Mouse (Mus musculus) bone marrow macrophage, adult 2 months (primary cell): ENCODE results near the gene Dph5. TPM values are rescaled to one million over a fixed set of nuclear protein-coding genes. Genes with fewer than 3 reads are reported as not detected.
A peak's percentile ranks its signal among the peaks of the same experiment; 100 is the strongest.

ENCODE experiments used
- H3K27ac ChIP-seq: 2 replicates; pipeline ENCODE4 v1.5.1; 2012; ENCODE audit warnings: low read depth, low read length; ENCODE audit not compliant: insufficient read depth
- H3K4me1 ChIP-seq: 2 replicates; pipeline ENCODE4 v1.6.1; 2012; ENCODE audit warnings: low read length; ENCODE audit not compliant: control insufficient read depth, insufficient read depth
- H3K4me3 ChIP-seq: 2 replicates; pipeline ENCODE4 v1.5.1; 2012; ENCODE audit warnings: mild to moderate bottlenecking, low read length, moderate library complexity; ENCODE audit not compliant: insufficient read depth
- CTCF ChIP-seq: IDR thresholded peaks from 2 replicates; pipeline ENCODE4 v1.5.1; 2012; ENCODE audit warnings: low read depth, mild to moderate bottlenecking, low read length, moderate library complexity
- POLR2A ChIP-seq: IDR thresholded peaks from 2 replicates; pipeline ENCODE4 v1.6.1; 2012; ENCODE audit warnings: mild to moderate bottlenecking, low read depth, low read length, borderline replicate concordance
- polyA plus RNA-seq: library from polyadenylated mRNA; stranded (reverse); fragments of >200 nt; gene quantifications from 2 replicates; pipeline ENCODE4 v1.2.4, GENCODE M21; 2012; ENCODE audit not compliant: missing spikeins, insufficient read depth, insufficient read length

Gene Dph5
- polyA plus RNA-seq = 8.9 and 9.2 TPM in 2 replicates

DNA sequence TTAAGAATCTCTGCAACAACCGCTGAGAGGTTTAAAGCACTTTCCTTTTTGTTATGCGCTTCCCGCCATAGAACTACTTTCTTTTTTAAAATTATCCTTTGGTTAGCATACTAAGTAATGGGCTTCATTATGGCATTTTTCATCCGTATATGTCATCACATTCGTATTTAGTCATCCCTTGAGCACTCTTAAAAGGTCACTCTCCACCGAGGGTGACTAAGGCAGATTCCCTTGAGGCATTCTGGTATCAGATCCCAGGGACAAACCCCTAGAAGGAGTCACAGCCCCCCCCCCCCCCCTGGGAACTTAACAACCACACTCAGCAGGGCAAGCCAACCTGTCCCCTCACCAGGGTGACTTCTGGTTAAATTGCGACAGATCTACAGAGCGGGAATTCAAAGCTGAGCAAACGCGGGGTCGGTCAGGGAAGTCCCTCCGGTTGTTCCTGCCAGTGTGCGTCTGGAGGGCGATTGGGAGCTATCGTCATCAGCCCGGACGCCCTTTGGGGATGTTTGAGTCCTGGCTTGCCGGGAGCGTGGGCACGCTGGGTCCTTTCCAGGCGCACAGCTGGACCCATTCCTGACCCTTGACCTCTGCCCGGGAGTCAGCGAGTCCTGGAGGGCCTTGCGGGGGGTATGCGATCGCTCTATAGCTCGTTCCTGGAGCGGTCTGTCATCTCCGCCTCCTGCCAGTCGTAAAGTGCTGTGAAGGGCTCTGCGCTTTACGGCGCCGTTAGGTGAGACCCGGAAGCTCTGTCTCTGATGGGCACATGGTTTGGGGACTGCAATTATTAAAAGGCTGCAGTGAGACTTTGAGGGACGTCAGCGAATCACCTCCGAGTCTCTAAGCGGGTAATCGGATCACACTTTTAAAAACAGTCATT lies at the start of gene Dph5:
Gene Dph5 (plus strand): TSS at position 411 of the 883 bp plus-strand sequence.
- H3K4me3 ChIP-seq = peak within 1 kb of the TSS; percentile 76
- H3K4me1 ChIP-seq = no peaks in the 10 kb centered on the region; the same call in 1 of the 2 replicates
- TF ChIP-seq CTCF (no peak), POLR2A (no peak)
- peak within 1 kb of the TSS; percentile 43 for H3K27ac ChIP-seq

DNA sequence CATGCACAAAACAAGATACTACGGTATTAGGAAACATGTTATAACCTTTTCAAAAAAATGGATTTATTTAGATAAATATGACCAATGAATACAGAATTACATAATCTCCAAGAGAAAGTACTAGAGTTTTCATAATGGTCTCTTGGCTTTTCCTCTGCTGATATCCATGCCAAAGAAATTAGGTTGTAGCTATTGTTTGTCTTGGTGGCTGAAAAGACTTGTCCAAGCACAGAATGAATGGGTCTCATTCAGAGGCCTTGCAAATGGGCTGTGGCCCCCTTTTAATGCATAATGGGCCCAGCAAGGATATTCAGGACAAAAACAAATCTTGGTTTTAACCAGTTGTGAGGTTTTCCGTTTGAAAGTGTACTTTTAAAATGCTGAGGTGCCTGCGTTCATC lies 43.1 kb upstream of the Dph5 start:
- no peaks in the 10 kb centered on the region for H3K4me1 ChIP-seq
- no peak for TF ChIP-seq POLR2A
- no peak for TF ChIP-seq CTCF
- no peak overlapping the region for H3K27ac ChIP-seq
- H3K4me3 ChIP-seq = no peak overlapping the region

DNA sequence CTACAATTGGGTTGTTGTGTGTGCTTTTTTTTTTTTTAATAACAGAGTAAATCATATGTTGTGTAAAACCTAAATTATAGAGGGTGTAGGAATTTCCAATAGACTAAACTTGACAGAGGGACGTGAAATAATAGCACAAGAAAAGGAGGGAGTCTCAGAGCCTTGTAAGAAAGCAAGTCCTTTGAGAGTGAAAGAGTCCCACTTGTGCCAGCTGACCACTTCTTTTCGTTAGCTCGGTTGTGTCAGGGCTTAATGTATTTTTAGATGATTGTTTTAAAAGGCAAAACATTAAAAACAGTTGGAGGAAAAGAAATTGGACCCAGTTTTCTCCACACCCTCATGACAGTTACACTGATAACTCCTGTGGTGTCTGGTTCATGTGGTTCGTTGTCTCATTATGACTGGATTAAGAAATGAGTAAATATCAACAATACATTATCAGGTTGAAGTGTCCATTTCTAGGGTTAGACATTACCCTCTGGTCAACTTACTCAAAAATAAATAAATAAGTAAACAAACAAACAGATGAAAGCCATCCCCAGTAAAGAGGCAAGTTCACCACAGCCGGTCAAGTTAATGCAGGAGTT lies 42.5 kb upstream of the Dph5 start:
- H3K27ac ChIP-seq = no peak overlapping the region
- TF ChIP-seq CTCF = no peak
- no peak for TF ChIP-seq POLR2A
- H3K4me3 ChIP-seq = no peak overlapping the region
- no peaks in the 10 kb centered on the region for H3K4me1 ChIP-seq

DNA sequence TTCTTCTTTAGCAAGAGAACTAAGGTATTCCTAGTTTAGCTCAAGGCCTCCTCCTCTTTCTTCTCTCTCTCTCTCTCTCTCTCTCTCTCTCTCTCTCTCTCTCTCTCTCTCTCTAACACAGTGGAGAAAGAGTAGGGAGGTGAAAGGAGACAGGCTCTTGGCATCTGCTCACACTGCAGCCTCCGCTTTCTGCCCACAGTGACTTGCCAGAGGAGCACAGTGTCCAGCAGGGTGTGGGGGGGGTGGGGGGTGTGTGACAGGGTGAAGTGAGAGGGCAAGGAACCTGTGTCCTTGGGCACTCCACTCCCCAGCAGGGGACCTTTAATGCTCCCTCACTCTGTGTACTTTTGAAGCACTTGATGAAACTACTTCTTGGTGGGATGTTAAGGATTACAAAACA lies 41.9 kb upstream of the Dph5 start:
- no peak overlapping the region for H3K27ac ChIP-seq
- H3K4me1 ChIP-seq = no peaks in the 10 kb centered on the region
- no peak overlapping the region for H3K4me3 ChIP-seq
- TF ChIP-seq CTCF (no peak), POLR2A (no peak)

DNA sequence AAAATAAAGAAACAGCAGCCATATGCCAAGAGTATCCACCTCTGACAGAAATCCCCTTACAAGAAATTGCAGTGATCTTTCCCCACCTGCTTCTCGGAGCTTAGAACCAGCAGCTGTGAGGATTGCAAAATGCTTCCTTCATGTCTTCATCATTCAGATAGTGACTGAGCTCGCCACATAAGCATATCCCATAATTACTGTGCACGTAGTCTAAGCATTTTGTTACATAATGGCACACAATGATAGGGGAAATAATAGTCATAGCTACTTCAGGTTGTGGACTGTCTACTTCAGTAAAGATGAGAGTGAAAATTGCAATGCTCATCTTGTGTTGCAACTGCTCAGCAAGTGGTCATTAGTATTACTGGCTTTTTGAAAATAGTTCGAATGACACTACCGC lies 41.5 kb upstream of the Dph5 start:
- no peak overlapping the region for H3K27ac ChIP-seq
- no peaks in the 10 kb centered on the region for H3K4me1 ChIP-seq
- H3K4me3 ChIP-seq = no peak overlapping the region
- no peak for TF ChIP-seq POLR2A
- no peak for TF ChIP-seq CTCF

DNA sequence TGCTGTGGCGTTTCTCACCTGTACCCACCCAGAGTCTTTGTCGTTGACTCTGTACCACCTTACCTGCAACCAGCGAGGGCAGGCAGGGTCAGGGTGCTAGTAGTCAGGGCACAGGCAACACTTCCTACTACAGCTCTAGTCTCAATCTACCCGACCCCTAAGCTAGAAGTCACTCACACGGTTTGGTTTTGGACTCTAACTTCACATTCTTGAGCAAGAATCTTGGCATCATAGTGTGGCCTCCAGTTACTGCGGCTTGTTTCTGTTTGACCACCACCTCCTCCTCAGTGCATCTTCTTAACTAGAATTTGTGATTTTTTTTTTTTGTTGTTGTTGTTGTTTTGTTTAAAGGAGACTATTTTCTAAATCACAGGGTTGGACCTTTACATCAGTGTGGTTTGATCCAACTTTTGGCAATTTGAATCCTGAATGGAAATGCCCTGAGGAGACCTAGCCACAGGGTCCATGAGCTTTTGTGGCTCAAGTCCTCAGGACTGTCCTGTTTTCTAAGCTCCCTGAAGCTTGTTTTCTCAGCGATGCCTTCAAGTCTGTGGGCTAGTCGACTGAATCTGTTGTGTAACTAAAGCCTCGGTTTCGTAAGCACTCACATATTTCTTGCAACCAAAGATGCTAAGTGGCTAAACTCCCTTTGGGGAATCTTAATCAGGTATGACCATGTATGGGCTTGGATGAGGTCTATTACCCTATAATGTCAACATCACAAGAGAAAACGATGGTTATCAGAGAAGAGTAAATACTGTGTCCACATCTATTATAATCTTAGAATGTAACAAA lies 38.8 kb upstream of the Dph5 start:
- no peaks in the 10 kb centered on the region for H3K4me1 ChIP-seq
- no peak for TF ChIP-seq CTCF
- TF ChIP-seq POLR2A = no peak
- no peak overlapping the region for H3K27ac ChIP-seq
- no peak overlapping the region for H3K4me3 ChIP-seq

DNA sequence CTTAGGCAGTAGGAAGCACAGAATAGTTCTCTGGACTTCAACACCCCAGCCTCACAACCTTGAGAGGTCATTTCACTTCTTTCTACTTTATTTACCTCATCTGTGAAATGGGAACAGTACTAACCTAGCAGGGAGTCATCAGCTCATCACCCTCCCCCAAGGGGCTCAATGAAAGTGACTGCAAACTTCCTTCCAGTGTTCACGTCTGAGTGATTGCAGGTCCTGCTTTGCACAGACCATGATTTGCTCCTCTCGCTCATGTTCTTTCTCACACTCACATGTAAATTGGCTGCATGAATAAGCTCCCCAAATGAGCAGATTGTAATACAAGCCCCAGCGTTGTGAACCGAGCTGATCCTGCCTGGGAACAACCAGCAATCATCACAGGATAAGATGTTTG lies 36.7 kb upstream of the Dph5 start:
- TF ChIP-seq POLR2A (no peak), CTCF (no peak)
- Histone ChIP-seq H3K4me1 (no peaks in the 10 kb centered on the region), H3K4me3 (no peak overlapping the region), H3K27ac (no peak overlapping the region)

DNA sequence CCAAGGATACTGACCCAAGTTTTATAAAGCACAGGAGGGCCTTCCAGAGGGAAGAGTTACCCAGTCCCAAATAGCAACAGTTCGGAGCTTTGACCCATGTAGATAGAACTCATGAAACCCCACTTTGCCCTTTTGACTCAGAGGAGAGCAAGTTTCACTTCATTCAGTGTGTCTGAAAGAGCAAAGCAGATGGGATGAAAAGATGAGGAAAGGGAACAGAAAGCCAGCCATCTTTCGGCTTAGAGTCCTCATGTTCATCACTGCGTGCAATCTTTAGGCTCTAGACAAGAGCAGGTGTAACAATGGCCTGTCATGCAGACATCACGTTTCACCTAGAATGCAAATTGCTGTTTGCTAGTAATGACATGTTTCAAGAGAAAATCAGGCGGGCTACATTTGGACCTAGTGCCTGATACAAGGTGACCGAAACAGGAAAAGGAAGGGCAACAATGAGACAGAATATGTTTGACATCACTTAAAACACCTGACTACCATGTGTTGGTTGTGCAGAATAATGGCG lies 32.9 kb upstream of the Dph5 start:
- no peaks in the 10 kb centered on the region for H3K4me1 ChIP-seq
- no peak for TF ChIP-seq CTCF
- TF ChIP-seq POLR2A = no peak
- H3K27ac ChIP-seq = no peak overlapping the region
- H3K4me3 ChIP-seq = no peak overlapping the region

DNA sequence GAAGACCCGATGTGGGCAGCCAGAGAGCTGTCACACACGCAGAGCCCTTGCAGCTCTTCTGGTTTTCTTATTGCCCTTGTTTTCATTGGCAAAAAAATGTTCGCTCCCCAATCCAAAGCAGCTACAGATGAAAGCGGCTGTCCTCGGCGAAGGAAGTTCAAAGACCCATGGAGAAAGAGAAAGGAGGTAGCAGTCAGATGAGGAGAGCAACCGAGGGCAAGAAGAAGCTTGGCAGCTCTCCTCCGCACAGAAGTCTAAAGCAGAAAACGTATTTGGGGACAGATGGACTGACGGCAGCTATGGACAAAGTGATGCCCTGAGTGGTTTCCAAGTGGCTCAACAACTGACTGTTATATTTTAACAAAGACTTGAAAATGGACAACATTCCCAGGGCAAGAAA lies 32.1 kb upstream of the Dph5 start:
- Histone ChIP-seq H3K27ac (no peak overlapping the region), H3K4me1 (no peaks in the 10 kb centered on the region), H3K4me3 (no peak overlapping the region)
- TF ChIP-seq POLR2A (no peak), CTCF (no peak)

DNA sequence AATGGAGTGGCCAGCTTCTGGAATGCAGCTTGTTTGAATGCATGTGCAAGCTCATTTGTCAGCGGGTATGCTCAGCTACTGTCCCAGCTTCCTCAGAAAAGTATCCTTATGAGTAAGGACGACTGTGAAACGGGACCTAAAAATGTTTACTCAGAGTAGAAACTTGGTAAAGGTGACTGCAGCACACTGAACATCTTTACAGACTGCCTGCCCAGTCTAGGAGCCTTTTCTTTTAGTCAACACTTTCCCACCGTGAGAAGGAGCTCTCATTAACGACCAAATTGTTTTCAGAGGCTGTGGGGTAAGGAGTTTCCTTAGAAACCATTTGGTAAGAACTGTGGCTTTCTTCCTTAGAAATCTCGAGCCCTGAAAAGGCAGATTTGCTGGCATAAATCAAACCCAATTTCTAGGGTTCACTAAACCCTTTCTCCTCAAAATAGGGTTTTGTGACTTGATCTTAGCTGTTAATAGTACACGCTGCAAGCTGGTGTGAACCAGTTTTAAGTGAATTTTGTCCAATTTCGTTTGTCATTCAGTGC lies 31.1 kb upstream of the Dph5 start:
- Histone ChIP-seq H3K4me3 (no peak overlapping the region), H3K27ac (no peak overlapping the region), H3K4me1 (no peaks in the 10 kb centered on the region)
- TF ChIP-seq POLR2A (no peak), CTCF (no peak)
